In the genomic region with DNA sequence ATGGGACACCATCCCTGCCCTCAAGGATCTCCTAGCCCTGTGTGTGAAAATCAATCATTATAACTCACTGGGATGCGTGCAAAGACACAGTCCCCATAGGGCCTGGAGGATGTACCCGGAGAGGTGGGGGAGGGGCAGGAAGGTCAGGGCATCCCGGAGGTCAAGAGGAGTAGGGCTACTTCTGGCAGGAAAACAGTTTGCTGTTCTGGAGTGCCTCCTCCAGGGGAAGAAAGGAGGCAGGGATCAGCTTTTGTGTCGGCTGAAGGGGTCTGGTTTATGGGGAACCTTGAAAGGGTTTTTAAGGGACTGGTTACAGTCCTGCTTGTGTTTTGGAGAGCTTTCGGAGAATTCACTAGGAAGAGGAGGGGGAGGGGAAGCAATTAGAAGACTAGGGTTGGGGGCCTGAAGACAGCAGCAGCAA, we compare ENCODE assay signal across 14 mouse cellular contexts. TPM values are rescaled to one million over a fixed set of nuclear protein-coding genes. Genes with fewer than 3 reads are reported as not detected.
DNase-seq lines count a peak whose midpoint lies in the region; ATAC-seq and TF ChIP-seq lines count a peak whose summit lies in the region.
"Had no signal": no experiment of that assay in that cellular context is flagged by ENCODE, and none has a peak within 500 bp of the region (broad histone marks: within the 10 kb centered on the region; RNA-seq: fewer than 3 reads in every experiment).

No protein-coding gene starts in this region.

- H3K27me3 ChIP-seq in cerebellum, adult 2 months (ENCODE audit: control insufficient read depth, insufficient read depth, low read length): no peaks in the 10 kb centered on the region
- H3K27me3 ChIP-seq in stomach, embryonic 14.5 days (ENCODE audit: control insufficient read depth, insufficient read depth, low read length): peaks cover 17% of the 10 kb centered on the region; the same call in 1 of the 2 replicates
- H3K27me3 ChIP-seq in stomach, postnatal 0 days (ENCODE audit: control insufficient read depth, insufficient read depth, low read length): 0 out of 2 replicates have a peak, but pooled peaks cover 2% of the 10 kb centered on the region
- H3K27me3 ChIP-seq in forebrain, postnatal 0 days (ENCODE audit: insufficient read depth, low read length): peaks cover 20% of the 10 kb centered on the region
- H3K27me3 ChIP-seq in liver, embryonic 12.5 days (replicated peaks): peaks cover 98% of the 10 kb centered on the region

- no peak overlapping the region for H3K4me2 ChIP-seq in stomach, embryonic 14.5 days (replicated peaks; ENCODE audit: low read depth, low read length)
- H3K4me2 ChIP-seq in stomach, postnatal 0 days (replicated peaks; ENCODE audit: low read depth): no peak overlapping the region
- H3K4me2 ChIP-seq in forebrain, postnatal 0 days (ENCODE audit: low read depth): no peak overlapping the region
- H3K4me2 ChIP-seq in liver, embryonic 12.5 days: no peak overlapping the region
- H3K4me2 ChIP-seq: intestine, embryonic 15.5 days; liver, embryonic 11.5 days had no signal

- H3K9me3 ChIP-seq in stomach, embryonic 14.5 days (ENCODE audit: control insufficient read depth, low read depth, low read length): no peaks in the 10 kb centered on the region
- no peaks in the 10 kb centered on the region for H3K9me3 ChIP-seq in stomach, postnatal 0 days (ENCODE audit: control insufficient read depth, low read length)
- no peaks in the 10 kb centered on the region for H3K9me3 ChIP-seq in forebrain, postnatal 0 days (ENCODE audit: low read length)
- H3K9me3 ChIP-seq in liver, embryonic 12.5 days (replicated peaks): no peaks in the 10 kb centered on the region
- H3K9me3 ChIP-seq: intestine, embryonic 15.5 days had no signal

- peak; percentile 30 to 50 for DNase-seq in cerebellum, postnatal 25 days
- no peak for DNase-seq in cerebellum, adult 2 months
- no peak for DNase-seq in stomach, postnatal 0 days (ENCODE audit: low spot score)
- no peak for DNase-seq in forebrain, postnatal 0 days
- DNase-seq in yolk sac, embryonic 10.5 days (ENCODE audit: low spot score): peak; percentile 47
- DNase-seq in thymus, postnatal 36 days: no peak
- DNase-seq: adrenal gland, adult 8-10 months; gastrocnemius, postnatal 36 days; layer of hippocampus, adult 9-11 months; thymus, adult 2 months had no signal

- no peak for TF ChIP-seq CTCF in cerebellum, adult 2 months (IDR thresholded peaks at IDR 0.05; ENCODE audit: borderline replicate concordance, insufficient read depth, low read depth, low read length)
- TF ChIP-seq CTCF in stomach, postnatal 0 days (IDR thresholded peaks at IDR 0.05; ENCODE audit: low read depth): no peak
- TF ChIP-seq CTCF in forebrain, postnatal 0 days (IDR thresholded peaks at IDR 0.05; ENCODE audit: low read depth): no peak

- H3K36me3 ChIP-seq in stomach, embryonic 14.5 days (ENCODE audit: control insufficient read depth, insufficient read depth, low read length): no peaks in the 10 kb centered on the region
- H3K36me3 ChIP-seq in stomach, postnatal 0 days (ENCODE audit: control insufficient read depth, insufficient read depth, low read length): no peaks in the 10 kb centered on the region
- no peaks in the 10 kb centered on the region for H3K36me3 ChIP-seq in forebrain, postnatal 0 days (ENCODE audit: insufficient read depth)
- H3K36me3 ChIP-seq in liver, embryonic 12.5 days: no peaks in the 10 kb centered on the region
- H3K36me3 ChIP-seq: intestine, embryonic 15.5 days had no signal

- H3K4me3 ChIP-seq in cerebellum, adult 2 months (replicated peaks; ENCODE audit: insufficient read depth, low read depth, low read length): no peak overlapping the region
- no peak overlapping the region for H3K4me3 ChIP-seq in stomach, embryonic 14.5 days (ENCODE audit: low read depth, low read length)
- H3K4me3 ChIP-seq in stomach, postnatal 0 days (ENCODE audit: low read depth, low read length): no peak overlapping the region
- H3K4me3 ChIP-seq in forebrain, postnatal 0 days (ENCODE audit: low read depth, low read length): no peak overlapping the region
- no peak overlapping the region for H3K4me3 ChIP-seq in liver, embryonic 12.5 days
- H3K4me3 ChIP-seq: intestine, embryonic 15.5 days had no signal

- peaks cover 22% of the 10 kb centered on the region for H3K4me1 ChIP-seq in cerebellum, adult 2 months (ENCODE audit: control insufficient read depth, insufficient read depth, low read length)
- peaks cover 9% of the 10 kb centered on the region; the same call in 1 of the 2 replicates for H3K4me1 ChIP-seq in stomach, embryonic 14.5 days (ENCODE audit: control insufficient read depth, insufficient read depth, low read length)
- peaks cover 2% of the 10 kb centered on the region; the same call in 1 of the 2 replicates for H3K4me1 ChIP-seq in stomach, postnatal 0 days (replicated peaks; ENCODE audit: control insufficient read depth, insufficient read depth)
- H3K4me1 ChIP-seq in forebrain, postnatal 0 days (ENCODE audit: insufficient read depth): peaks cover 5% of the 10 kb centered on the region; the same call in 1 of the 2 replicates
- peaks cover 27% of the 10 kb centered on the region for H3K4me1 ChIP-seq in liver, embryonic 12.5 days

- TF ChIP-seq POLR2A in cerebellum, adult 2 months (IDR thresholded peaks at IDR 0.05; ENCODE audit: borderline replicate concordance, insufficient read depth, low read length): no peak

- no peak for TF ChIP-seq EP300 in stomach, postnatal 0 days (optimal IDR thresholded peaks at IDR 0.05)

- H3K27ac ChIP-seq in cerebellum, adult 2 months (ENCODE audit: insufficient read depth, low read length): no peak overlapping the region
- H3K27ac ChIP-seq in stomach, embryonic 14.5 days (ENCODE audit: low read length): peak overlapping the region; percentile 21; the same call in 1 of the 2 replicates
- no peak overlapping the region for H3K27ac ChIP-seq in stomach, postnatal 0 days (replicated peaks)
- peak overlapping the region; percentile 54; the same call in 1 of the 2 replicates for H3K27ac ChIP-seq in forebrain, postnatal 0 days (ENCODE audit: low read depth, low read length)
- no peak overlapping the region for H3K27ac ChIP-seq in liver, embryonic 12.5 days
- H3K27ac ChIP-seq: intestine, embryonic 15.5 days had no signal

- 34% methylated on average over 5 of the region's 5 CpGs for WGBS in cerebellum, adult 2 months
- WGBS in stomach, embryonic 14.5 days: 11% methylated on average over 5 of the region's 5 CpGs
- 23% methylated on average over 5 of the region's 5 CpGs for WGBS in stomach, postnatal 0 days
- WGBS in forebrain, postnatal 0 days: 6% methylated on average over 5 of the region's 5 CpGs
- 22% methylated on average over 5 of the region's 5 CpGs for WGBS in liver, embryonic 12.5 days (ENCODE audit: insufficient replicate concordance)

- ATAC-seq in stomach, embryonic 14.5 days (ENCODE audit: insufficient number of reproducible peaks, insufficient read depth, low FRiP score, low read depth): no peak
- no peak for ATAC-seq in stomach, postnatal 0 days (ENCODE audit: low FRiP score, low TSS enrichment)
- ATAC-seq in forebrain, postnatal 0 days: no peak
- ATAC-seq in liver, embryonic 12.5 days: no peak
- ATAC-seq: intestine, embryonic 15.5 days had no signal

- no peak overlapping the region for H3K9ac ChIP-seq in stomach, embryonic 14.5 days (replicated peaks; ENCODE audit: low read depth, low read length)
- H3K9ac ChIP-seq in stomach, postnatal 0 days (ENCODE audit: low read length): no peak overlapping the region
- no peak overlapping the region for H3K9ac ChIP-seq in forebrain, postnatal 0 days
- no peak overlapping the region for H3K9ac ChIP-seq in liver, embryonic 12.5 days
- H3K9ac ChIP-seq: intestine, embryonic 15.5 days had no signal

RNA-seq across cellular contexts. Expression of gene Nxph3, which starts 2.1 kb away (rescaled TPM):
- 18.6 and 19.9 TPM in 2 replicates for polyA plus RNA-seq in cerebellum, adult 2 months (2012; rRNA removed)
- polyA plus RNA-seq in stomach, embryonic 14.5 days (2014; fragmentation: Nextera tagmentation; extraction: Ambion mirVana): 0.86 and 1.1 TPM in 2 replicates
- polyA plus RNA-seq in stomach, postnatal 0 days (2015; fragmentation: Nextera tagmentation; extraction: Ambion mirVana): 0.44 and 0.76 TPM in 2 replicates
- total RNA-seq in forebrain, postnatal 0 days (2014; rRNA removed): 35.7 and 45.8 TPM in 2 replicates
- polyA plus RNA-seq in forebrain, postnatal 0 days (2015; fragmentation: Nextera tagmentation; extraction: Ambion mirVana): 9.5 and 12.9 TPM in 2 replicates
- polyA plus RNA-seq in liver, embryonic 12.5 days (2016; fragmentation: Nextera tagmentation; extraction: Ambion mirVana): 0.14 and 0.24 TPM in 2 replicates

Comparison
In these comparisons a context has a peak if more than half of its experiments do, and no peak if none do; other contexts are left out.
1. DNase-seq: peak in cerebellum, postnatal 25 days (2 of 2) and yolk sac, embryonic 10.5 days (single experiment); none in cerebellum, adult 2 months (0 of 2), stomach, postnatal 0 days (single experiment), forebrain, postnatal 0 days (single experiment) and thymus, postnatal 36 days (0 of 2).
2. H3K27ac ChIP-seq: peak in stomach, embryonic 14.5 days (single experiment) and forebrain, postnatal 0 days (single experiment); none in cerebellum, adult 2 months (single experiment), stomach, postnatal 0 days (single experiment) and liver, embryonic 12.5 days (single experiment).